Mouse (Mus musculus) ES-Bruce4 (cell line): Measurements from ENCODE around the gene Reg3a. TPM values are rescaled to one million over a fixed set of nuclear protein-coding genes. Genes with fewer than 3 reads are reported as not detected.

Source experiments
- H3K27ac ChIP-seq: 2 replicates; pipeline ENCODE4 v1.5.1; 2012; ENCODE audit warnings: low read length, inconsistent platforms; ENCODE audit not compliant: insufficient read depth
- H3K27me3 ChIP-seq: 2 replicates; pipeline ENCODE4 v1.6.1; 2012; ENCODE audit warnings: mild to moderate bottlenecking, low read length, inconsistent platforms; ENCODE audit not compliant: control insufficient read depth, poor library complexity, insufficient read depth, severe bottlenecking
- H3K36me3 ChIP-seq: 2 replicates; pipeline ENCODE4 v1.6.1; 2012; ENCODE audit warnings: inconsistent platforms, mild to moderate bottlenecking, low read length, moderate library complexity; ENCODE audit not compliant: control insufficient read depth, poor library complexity, insufficient read depth, severe bottlenecking
- H3K4me1 ChIP-seq: one replicate; pipeline ENCODE4 v1.8.1; 2011; ENCODE audit warnings: low read length; ENCODE audit not compliant: control insufficient read depth, insufficient read depth
- H3K4me3 ChIP-seq: 2 replicates; pipeline ENCODE4 v1.5.1; 2011; ENCODE audit warnings: low read depth, mild to moderate bottlenecking, low read length
- H3K9ac ChIP-seq: 2 replicates; pipeline ENCODE4 v1.6.1; 2012; ENCODE audit warnings: low read depth, mild to moderate bottlenecking, inconsistent platforms; ENCODE audit not compliant: poor library complexity, severe bottlenecking
- H3K9me3 ChIP-seq: replicated peaks from 2 replicates; pipeline ENCODE4 v1.6.1; 2012; ENCODE audit warnings: mild to moderate bottlenecking, low read length, inconsistent platforms; ENCODE audit not compliant: control insufficient read depth, poor library complexity, insufficient read depth, severe bottlenecking
- CTCF ChIP-seq: IDR thresholded peaks from one replicate; pipeline ENCODE4 v1.8.1; 2011; ENCODE audit warnings: low read depth, low read length
- EP300 ChIP-seq: IDR thresholded peaks from 2 replicates; pipeline ENCODE4 v1.6.1; 2011; ENCODE audit warnings: low read depth, low read length; ENCODE audit not compliant: insufficient read depth
- POLR2A ChIP-seq: IDR thresholded peaks from one replicate; pipeline ENCODE4 v1.8.1; 2011; ENCODE audit warnings: low read length; ENCODE audit not compliant: insufficient read depth
- polyA plus RNA-seq: library from polyadenylated mRNA; stranded (reverse); fragments of >200 nt; gene quantifications from 2 replicates; pipeline ENCODE4 v1.2.4, GENCODE M21; 2011; ENCODE audit warnings: low read depth; ENCODE audit not compliant: missing spikeins, insufficient read depth, insufficient read length

The Reg3a gene
- polyA plus RNA-seq: not detected in 2 replicates

- Histone ChIP-seq H3K27ac (no peak within 1 kb of the TSS), H3K4me1 (no peaks in the 10 kb centered on the region), H3K9me3 (no peaks in the 10 kb centered on the region), H3K36me3 (no peaks in the 10 kb centered on the region), H3K9ac (no peak within 1 kb of the TSS), H3K27me3 (no peaks in the 10 kb centered on the region), H3K4me3 (no peak within 1 kb of the TSS)
- TF ChIP-seq EP300 (no peak), CTCF (no peak), POLR2A (no peak)
These were observed at the start of gene Reg3a for GRCm38 (mm10) chr6:78380409-78380808. Gene Reg3a, plus strand, starts transcription at chr6:78380709.

DNA sequence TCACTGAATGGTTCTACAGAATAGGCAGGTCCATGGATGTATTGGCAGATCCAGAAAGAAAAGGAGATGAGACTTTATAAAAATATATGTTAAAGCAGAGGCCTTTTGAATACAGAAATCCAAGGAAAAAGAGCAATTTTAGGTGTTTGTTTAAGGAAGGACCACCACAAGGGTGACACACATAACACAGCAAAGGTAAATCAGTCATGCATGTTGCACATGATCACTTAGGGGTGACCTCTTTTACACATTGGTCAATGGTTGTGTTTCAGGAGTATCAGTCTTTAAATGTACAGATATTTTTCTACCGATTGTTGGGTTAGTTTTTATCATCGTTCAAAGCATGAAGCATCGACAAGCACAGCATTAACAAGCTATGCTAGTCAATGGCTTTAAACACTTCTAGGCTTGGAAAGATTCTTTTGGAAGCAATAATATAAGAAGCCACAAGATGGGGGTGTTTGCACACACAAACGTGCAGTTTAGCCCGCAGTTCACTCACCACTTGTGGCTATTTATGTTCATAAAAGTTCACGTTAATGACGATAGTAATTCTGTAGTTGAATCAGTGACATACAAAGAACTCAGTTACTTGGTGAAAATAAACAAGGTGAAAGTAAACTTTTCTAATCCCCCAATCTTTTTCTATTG is 48.5 kb upstream of the Reg3a start:
- no peak overlapping the region for H3K9ac ChIP-seq
- H3K27ac ChIP-seq: no peak overlapping the region
- H3K4me3 ChIP-seq: no peak overlapping the region
- no peaks in the 10 kb centered on the region for H3K9me3 ChIP-seq
- TF ChIP-seq CTCF (no peak), EP300 (no peak), POLR2A (no peak)
- no peaks in the 10 kb centered on the region for H3K4me1 ChIP-seq
- no peaks in the 10 kb centered on the region for H3K27me3 ChIP-seq
- H3K36me3 ChIP-seq: no peaks in the 10 kb centered on the region

- Histone ChIP-seq H3K9ac (no peak overlapping the region), H3K4me1 (no peaks in the 10 kb centered on the region), H3K27ac (no peak overlapping the region), H3K4me3 (no peak overlapping the region), H3K36me3 (no peaks in the 10 kb centered on the region), H3K27me3 (no peaks in the 10 kb centered on the region), H3K9me3 (no peaks in the 10 kb centered on the region)
- TF ChIP-seq CTCF (no peak), POLR2A (no peak), EP300 (no peak)
These were observed 40.2 kb upstream of the Reg3a start for GRCm38 (mm10) chr6:78340296-78340695.

DNA sequence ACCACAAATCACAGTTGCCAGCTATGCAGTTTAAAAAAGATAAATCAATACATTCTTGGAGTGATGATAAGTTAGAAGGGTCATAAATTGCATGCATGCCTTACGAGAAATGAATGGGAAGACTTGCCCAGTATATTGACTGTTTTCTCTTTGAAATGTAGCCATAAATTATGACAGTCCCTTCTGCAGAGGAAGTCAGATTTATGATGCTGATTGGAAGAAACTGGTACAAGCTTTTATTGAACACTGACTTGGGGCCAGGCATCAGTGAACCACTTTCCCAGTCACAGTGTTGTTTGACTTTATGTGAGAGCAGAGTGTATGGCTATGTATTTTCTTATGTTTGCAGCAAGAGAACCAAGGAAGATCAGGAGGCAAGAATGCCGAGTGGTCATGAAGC is 38.8 kb upstream of the Reg3a start:
- H3K27ac ChIP-seq: no peak overlapping the region
- H3K36me3 ChIP-seq: no peaks in the 10 kb centered on the region
- H3K9ac ChIP-seq: no peak overlapping the region
- no peaks in the 10 kb centered on the region for H3K4me1 ChIP-seq
- no peak overlapping the region for H3K4me3 ChIP-seq
- H3K9me3 ChIP-seq: no peaks in the 10 kb centered on the region
- TF ChIP-seq EP300: no peak
- no peak for TF ChIP-seq CTCF
- no peak for TF ChIP-seq POLR2A
- H3K27me3 ChIP-seq: no peaks in the 10 kb centered on the region

DNA sequence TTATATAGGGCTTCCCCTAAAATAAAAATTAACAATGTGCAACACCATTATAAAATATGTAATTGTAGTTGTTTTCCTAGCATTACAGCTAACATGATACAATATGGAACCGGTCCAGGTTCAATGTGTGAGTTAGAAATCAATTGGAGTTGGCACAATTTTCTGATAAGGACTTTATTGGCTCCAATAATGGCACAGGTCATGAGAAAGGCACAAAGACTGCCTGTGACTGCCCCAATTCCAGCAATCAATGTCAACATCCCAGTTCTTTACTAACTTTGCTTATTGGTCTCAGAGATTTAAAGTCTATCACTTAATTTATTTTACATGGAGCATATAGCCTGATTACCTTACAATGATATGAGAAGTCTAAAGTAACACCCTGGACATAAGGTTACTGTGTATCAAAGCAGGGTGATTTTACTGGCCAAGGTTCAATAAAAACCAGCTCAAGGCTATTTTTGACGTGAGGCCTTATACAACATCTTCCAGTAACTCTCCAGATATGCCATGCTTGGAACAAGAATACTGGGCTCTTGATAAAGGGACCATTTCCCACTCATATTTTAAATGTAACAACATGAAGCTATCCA is 18.4 kb upstream of the Reg3a start:
- Histone ChIP-seq H3K9ac (no peak overlapping the region), H3K27me3 (no peaks in the 10 kb centered on the region), H3K4me1 (no peaks in the 10 kb centered on the region), H3K9me3 (no peaks in the 10 kb centered on the region), H3K36me3 (no peaks in the 10 kb centered on the region), H3K4me3 (no peak overlapping the region), H3K27ac (no peak overlapping the region)
- no peak for TF ChIP-seq EP300
- TF ChIP-seq CTCF: no peak
- no peak for TF ChIP-seq POLR2A

- H3K27ac ChIP-seq: no peak within 1 kb of the TSS
- no peak within 1 kb of the TSS for H3K9ac ChIP-seq
- no peaks in the 10 kb centered on the region for H3K4me1 ChIP-seq
- H3K36me3 ChIP-seq: no peaks in the 10 kb centered on the region
- TF ChIP-seq POLR2A (no peak), EP300 (no peak), CTCF (no peak)
- no peaks in the 10 kb centered on the region for H3K9me3 ChIP-seq
- H3K27me3 ChIP-seq: no peaks in the 10 kb centered on the region
- no peak within 1 kb of the TSS for H3K4me3 ChIP-seq
These were observed 10.2 kb upstream of the Reg3a start, which contains the start of gene Reg3b for GRCm38 (mm10) chr6:78370357-78370756. Gene Reg3b, plus strand, starts transcription at chr6:78370657.
